Mouse (Mus musculus) central nervous system, embryonic 18 days (tissue): Measurements from ENCODE around the gene Lztfl1. TPM values are rescaled to one million over a fixed set of nuclear protein-coding genes. Genes with fewer than 3 reads are reported as not detected.

Source experiments
- polyA plus RNA-seq: library from polyadenylated mRNA; depleted of rRNA; stranded (reverse); fragments of >200 nt; gene quantifications from 2 replicates; pipeline ENCODE4 v1.2.3, GENCODE M21; 2012; rRNA removed

The Lztfl1 gene
- polyA plus RNA-seq, result 23.0 and 24.8 TPM in 2 replicates

DNA sequence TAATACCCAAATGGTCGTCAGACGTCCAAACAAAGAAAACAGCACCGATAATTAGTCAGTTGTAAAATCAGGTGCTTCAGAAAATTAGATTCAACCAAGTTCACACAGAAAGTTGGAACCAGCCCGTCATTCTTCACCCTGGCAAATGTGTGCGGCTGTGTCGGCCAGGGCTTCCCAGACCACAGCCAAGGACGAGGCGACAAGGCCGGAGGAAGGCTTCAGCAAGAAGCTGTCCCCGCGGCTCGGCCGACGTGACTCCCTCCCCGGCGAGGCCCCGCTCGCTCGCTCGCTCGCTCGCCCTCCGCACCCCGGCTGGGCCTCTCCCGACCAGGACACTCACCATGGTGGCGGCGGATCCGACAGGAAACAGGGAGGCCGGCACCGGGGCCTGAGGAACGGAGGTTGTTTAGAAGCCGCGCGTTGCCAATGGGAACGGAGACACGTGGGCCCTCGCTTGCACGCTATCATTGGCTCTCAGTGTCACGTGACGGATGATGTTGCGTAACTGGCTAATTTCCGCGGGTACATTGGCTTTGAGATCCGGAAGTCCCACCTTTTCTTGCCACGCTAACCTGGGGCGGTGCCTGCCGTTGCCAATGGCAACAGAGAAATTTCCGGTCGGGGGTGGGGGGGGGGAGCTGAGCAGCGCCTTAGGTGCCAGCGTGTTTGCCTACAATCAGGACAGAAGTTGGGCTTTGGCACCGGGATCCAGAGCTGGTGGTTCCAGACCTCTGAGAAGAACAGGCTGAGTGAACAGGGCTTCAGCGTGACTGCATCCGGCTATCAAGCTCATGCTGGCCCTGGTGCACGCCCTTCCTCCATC is at the start of gene Lztfl1:
Gene Lztfl1, minus strand, starts transcription at position 512 of the 823 bp plus-strand sequence.

DNA sequence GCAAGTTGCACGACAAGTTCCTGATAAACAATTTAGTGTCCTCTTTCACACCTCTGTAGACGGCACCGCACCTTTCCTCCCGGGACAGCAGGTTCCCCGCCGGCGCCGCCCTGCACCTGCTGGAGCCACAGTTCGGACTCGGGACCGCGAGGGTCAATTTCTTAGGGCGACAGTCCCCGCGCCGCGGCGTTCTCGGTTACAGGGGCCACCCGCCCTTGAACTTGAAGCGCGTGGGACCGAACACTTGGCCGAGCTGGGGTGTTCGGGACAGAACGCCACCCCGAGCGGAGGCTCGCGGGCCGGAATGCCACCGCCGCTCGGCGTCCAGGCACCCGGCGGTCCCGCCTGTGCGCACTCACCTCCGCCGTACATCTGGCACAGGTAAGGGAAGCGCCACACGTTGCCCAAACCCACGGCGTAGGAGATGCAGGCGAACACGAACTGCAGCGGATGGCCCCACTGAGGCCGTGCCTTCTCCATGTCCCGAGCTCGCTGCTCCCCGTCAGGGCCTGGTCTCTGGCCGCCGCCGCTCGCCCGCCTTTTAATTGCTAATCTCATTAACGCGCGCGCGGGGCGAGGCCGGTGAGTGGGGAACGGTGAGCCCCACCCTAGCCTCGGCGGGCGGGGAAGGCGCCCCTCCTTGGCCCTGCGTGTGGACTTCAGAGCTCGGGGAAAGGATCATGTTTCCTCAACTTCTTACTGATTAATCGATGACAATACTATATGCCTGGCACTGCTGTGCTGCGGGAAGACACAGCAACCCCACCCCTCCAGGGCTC is 39.0 kb downstream of the Lztfl1 start, which contains the start of the genes Ccr9 and Slc6a20a:
Gene Ccr9, plus strand, starts transcription at position 113 of the 779 bp plus-strand sequence.
Gene Slc6a20a, minus strand, starts transcription at position 559 of the 779 bp plus-strand sequence.

Other genes starting within 250 kb of the Lztfl1 start
- gene Limd1, start 239.0 kb downstream of the Lztfl1 start, polyA plus RNA-seq, result 8.9 and 9.1 TPM in 2 replicates
- 33.2 and 35.5 TPM in 2 replicates for gene Sacm1l, start 187.9 kb downstream of the Lztfl1 start, polyA plus RNA-seq
- 0.41 and 0.55 TPM in 2 replicates for gene Slc6a20b, start 85.1 kb downstream of the Lztfl1 start, polyA plus RNA-seq
- 0.18 and 0.19 TPM in 2 replicates for gene Ccr9, start 39.3 kb downstream of the Lztfl1 start, polyA plus RNA-seq
- 11.9 and 13.7 TPM in 2 replicates for gene Slc6a20a, start 38.8 kb downstream of the Lztfl1 start, polyA plus RNA-seq
- not detected in 2 replicates for gene Cxcr6, start 88.8 kb upstream of the Lztfl1 start, polyA plus RNA-seq
- 9.5 and 10.0 TPM in 2 replicates for gene Fyco1, start 134.2 kb upstream of the Lztfl1 start, polyA plus RNA-seq
- gene Xcr1, start 144.3 kb upstream of the Lztfl1 start, polyA plus RNA-seq, result not detected in 2 replicates